Mouse (Mus musculus): ENCODE results near the gene Brinp3. TPM values are rescaled to one million over a fixed set of nuclear protein-coding genes. Genes with fewer than 3 reads are reported as not detected.
A peak's percentile ranks its signal among the peaks of the same experiment; 100 is the strongest.

The Brinp3 gene
- polyA plus RNA-seq (2015; fragmentation: Nextera tagmentation; extraction: Ambion mirVana), result not detected in 2 replicates

GRCm38 (mm10) chr1:146494681-146495331, at the start of gene Brinp3:
Gene Brinp3, plus strand, starts transcription at chr1:146494760.
- DNase-seq (ENCODE audit: low spot score) (no peak), ATAC-seq (replicated peaks; ENCODE audit: low FRiP score, low read depth) (no peak)
- TF ChIP-seq CTCF (IDR thresholded peaks at IDR 0.05; ENCODE audit: low read depth), result no peak
- H3K27me3 ChIP-seq (ENCODE audit: insufficient read depth, low read length), result 0 out of 2 replicates have a peak, but pooled peaks cover 11% of the 10 kb centered on the region
- H3K36me3 ChIP-seq (ENCODE audit: insufficient read depth, low read length), result no peaks in the 10 kb centered on the region
- H3K27ac ChIP-seq, result no peak within 1 kb of the TSS
- H3K4me1 ChIP-seq (replicated peaks; ENCODE audit: insufficient read depth, low read length), result no peaks in the 10 kb centered on the region
- H3K4me3 ChIP-seq (replicated peaks; ENCODE audit: low read depth, low read length), result 0 out of 2 replicates have a peak within 1 kb of the TSS, but pooled peaks have one; percentile 3
- H3K9ac ChIP-seq (ENCODE audit: low read depth, low read length), result no peak within 1 kb of the TSS
- H3K9me3 ChIP-seq (replicated peaks; ENCODE audit: low read length), result no peaks in the 10 kb centered on the region
- peak within 1 kb of the TSS; percentile 25 for H3K4me2 ChIP-seq (ENCODE audit: low read length)
- under 1% methylated on average over 19 of the region's 19 CpGs for WGBS

- DNase-seq (ENCODE audit: low spot score), result no peak
- Histone ChIP-seq H3K9ac (ENCODE audit: low read depth, low read length) (no peak overlapping the region), H3K4me3 (replicated peaks; ENCODE audit: low read depth, low read length) (no peak overlapping the region), H3K27ac (no peak overlapping the region), H3K4me1 (replicated peaks; ENCODE audit: insufficient read depth, low read length) (no peaks in the 10 kb centered on the region), H3K27me3 (ENCODE audit: insufficient read depth, low read length) (0 out of 2 replicates have a peak, but pooled peaks cover 11% of the 10 kb centered on the region), H3K4me2 (ENCODE audit: low read length) (peak overlapping the region; percentile 25), H3K36me3 (ENCODE audit: insufficient read depth, low read length) (no peaks in the 10 kb centered on the region), H3K9me3 (replicated peaks; ENCODE audit: low read length) (no peaks in the 10 kb centered on the region)
- no peak for ATAC-seq (replicated peaks; ENCODE audit: low FRiP score, low read depth)
- no peak for TF ChIP-seq CTCF (IDR thresholded peaks at IDR 0.05; ENCODE audit: low read depth)
- WGBS, result 8% methylated on average over 7 of the region's 7 CpGs
Observed at GRCm38 (mm10) chr1:146494221-146494620, 339 bp upstream of the Brinp3 start.

- no peak for DNase-seq (ENCODE audit: low spot score)
- no peak overlapping the region for H3K9ac ChIP-seq (ENCODE audit: low read depth, low read length)
- H3K4me3 ChIP-seq (replicated peaks; ENCODE audit: low read depth, low read length), result no peak overlapping the region
- ATAC-seq (replicated peaks; ENCODE audit: low FRiP score, low read depth), result no peak
- WGBS, result under 1% methylated on average over 3 of the region's 3 CpGs
- no peaks in the 10 kb centered on the region for H3K4me1 ChIP-seq (replicated peaks; ENCODE audit: insufficient read depth, low read length)
- no peak for TF ChIP-seq CTCF (IDR thresholded peaks at IDR 0.05; ENCODE audit: low read depth)
- no peaks in the 10 kb centered on the region for H3K9me3 ChIP-seq (replicated peaks; ENCODE audit: low read length)
- H3K27me3 ChIP-seq (ENCODE audit: insufficient read depth, low read length), result 0 out of 2 replicates have a peak, but pooled peaks cover 11% of the 10 kb centered on the region
- no peak overlapping the region for H3K4me2 ChIP-seq (ENCODE audit: low read length)
- no peaks in the 10 kb centered on the region for H3K36me3 ChIP-seq (ENCODE audit: insufficient read depth, low read length)
- no peak overlapping the region for H3K27ac ChIP-seq
Observed at GRCm38 (mm10) chr1:146495386-146495785, 826 bp downstream of the Brinp3 start.

DNA sequence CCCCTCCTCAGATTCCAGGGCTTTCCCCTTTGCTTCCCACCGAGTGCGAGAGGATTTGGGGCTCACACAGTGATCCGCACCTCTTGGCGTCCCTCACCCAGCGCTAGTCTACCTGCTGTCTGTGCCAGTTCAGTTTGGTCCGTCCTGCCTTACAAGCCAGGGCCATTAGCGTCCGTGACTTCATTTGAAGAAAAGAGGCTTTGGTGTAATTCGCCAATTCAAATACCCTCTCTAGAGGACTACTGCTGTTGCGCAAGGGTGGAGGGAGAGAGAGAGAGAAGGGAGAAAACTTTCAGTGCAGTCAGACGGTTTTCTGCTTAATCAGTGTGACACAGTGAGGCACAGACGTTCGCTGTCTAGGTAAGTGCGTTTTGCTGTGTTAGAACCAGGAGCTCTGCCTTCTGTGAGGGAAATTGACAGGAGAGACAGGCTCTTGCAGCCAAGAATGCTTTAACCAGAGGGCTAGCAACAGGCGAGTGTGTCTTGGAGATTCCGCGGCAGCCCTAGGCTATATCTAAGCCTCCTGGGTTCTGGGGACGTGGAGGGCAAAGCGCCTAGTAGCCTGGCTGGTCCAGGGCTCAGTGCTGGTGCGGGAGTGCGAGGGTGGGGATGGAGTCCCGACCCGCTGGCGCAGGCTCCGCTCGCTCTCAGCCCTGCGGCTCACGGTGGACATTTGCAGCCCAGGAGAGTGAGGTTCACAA, 3.0 kb downstream of the Brinp3 start:
- H3K4me3 ChIP-seq (replicated peaks; ENCODE audit: low read depth, low read length), result peak overlapping the region; percentile 23
- WGBS, result 1% methylated on average over 28 of the region's 28 CpGs
- no peak overlapping the region for H3K9ac ChIP-seq (ENCODE audit: low read depth, low read length)
- DNase-seq (ENCODE audit: low spot score) (peak; percentile 8), ATAC-seq (replicated peaks; ENCODE audit: low FRiP score, low read depth) (no peak)
- H3K27me3 ChIP-seq (ENCODE audit: insufficient read depth, low read length), result 0 out of 2 replicates have a peak, but pooled peaks cover 11% of the 10 kb centered on the region
- TF ChIP-seq CTCF (IDR thresholded peaks at IDR 0.05; ENCODE audit: low read depth), result no peak
- no peaks in the 10 kb centered on the region for H3K9me3 ChIP-seq (replicated peaks; ENCODE audit: low read length)
- no peaks in the 10 kb centered on the region for H3K4me1 ChIP-seq (replicated peaks; ENCODE audit: insufficient read depth, low read length)
- H3K4me2 ChIP-seq (ENCODE audit: low read length), result peak overlapping the region; percentile 54
- no peak overlapping the region for H3K27ac ChIP-seq
- H3K36me3 ChIP-seq (ENCODE audit: insufficient read depth, low read length), result no peaks in the 10 kb centered on the region

- ATAC-seq (replicated peaks; ENCODE audit: low FRiP score, low read depth), result 0 out of 2 replicates have a peak, but pooled peaks have one; percentile 29
Observed at GRCm38 (mm10) chr1:146498085-146498779, 3.7 kb downstream of the Brinp3 start.

DNA sequence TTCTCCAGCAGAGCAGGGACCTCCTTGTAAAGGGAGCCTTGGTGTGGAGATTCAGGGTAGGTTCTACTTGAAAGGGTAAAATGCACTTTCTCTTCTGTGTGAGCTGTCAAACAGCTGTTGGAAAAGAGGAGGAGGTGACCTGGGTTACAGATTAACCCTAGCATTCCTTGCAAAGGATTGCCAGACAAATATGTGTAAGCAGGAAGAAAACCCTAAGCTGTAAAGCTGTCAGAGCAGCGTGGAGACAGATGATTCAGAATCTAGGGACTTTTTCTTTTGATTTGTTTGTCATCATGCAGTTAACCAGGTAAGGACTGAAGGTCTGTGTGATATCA, 4.2 kb downstream of the Brinp3 start:
- no peaks in the 10 kb centered on the region for H3K9me3 ChIP-seq (replicated peaks; ENCODE audit: low read length)
- H3K4me3 ChIP-seq (replicated peaks; ENCODE audit: low read depth, low read length), result peak overlapping the region; percentile 23
- H3K4me1 ChIP-seq (replicated peaks; ENCODE audit: insufficient read depth, low read length), result no peaks in the 10 kb centered on the region
- ATAC-seq (replicated peaks; ENCODE audit: low FRiP score, low read depth) (no peak), DNase-seq (ENCODE audit: low spot score) (peak; percentile 18)
- H3K36me3 ChIP-seq (ENCODE audit: insufficient read depth, low read length), result no peaks in the 10 kb centered on the region
- WGBS, result 3% methylated on average over 1 of the region's 1 CpGs
- TF ChIP-seq CTCF (IDR thresholded peaks at IDR 0.05; ENCODE audit: low read depth), result no peak
- H3K27ac ChIP-seq, result no peak overlapping the region
- H3K4me2 ChIP-seq (ENCODE audit: low read length), result peak overlapping the region; percentile 54
- 0 out of 2 replicates have a peak, but pooled peaks cover 11% of the 10 kb centered on the region for H3K27me3 ChIP-seq (ENCODE audit: insufficient read depth, low read length)
- H3K9ac ChIP-seq (ENCODE audit: low read depth, low read length), result no peak overlapping the region

More at GRCm38 (mm10) chr1:146498085-146498779, 3.7 kb downstream of the Brinp3 start:
- H3K4me1 ChIP-seq (replicated peaks; ENCODE audit: insufficient read depth, low read length), result no peaks in the 10 kb centered on the region
- H3K36me3 ChIP-seq (ENCODE audit: insufficient read depth, low read length), result no peaks in the 10 kb centered on the region
- WGBS, result 1% methylated on average over 16 of the region's 16 CpGs
- 0 out of 2 replicates have a peak, but pooled peaks cover 11% of the 10 kb centered on the region for H3K27me3 ChIP-seq (ENCODE audit: insufficient read depth, low read length)
- peak overlapping the region; percentile 23 for H3K4me3 ChIP-seq (replicated peaks; ENCODE audit: low read depth, low read length)
- H3K9me3 ChIP-seq (replicated peaks; ENCODE audit: low read length), result no peaks in the 10 kb centered on the region
- H3K27ac ChIP-seq, result no peak overlapping the region
- H3K9ac ChIP-seq (ENCODE audit: low read depth, low read length), result no peak overlapping the region
- peak; percentile 17 for DNase-seq (ENCODE audit: low spot score)
- H3K4me2 ChIP-seq (ENCODE audit: low read length), result peak overlapping the region; percentile 54
- TF ChIP-seq CTCF (IDR thresholded peaks at IDR 0.05; ENCODE audit: low read depth), result no peak
